Mouse (Mus musculus) lung, postnatal 0 days (tissue): ENCODE results near the gene Btnl9. TPM values are rescaled to one million over a fixed set of nuclear protein-coding genes. Genes with fewer than 3 reads are reported as not detected.
A peak's percentile ranks its signal among the peaks of the same experiment; 100 is the strongest.

Experiments used
- ATAC-seq: fragments of 200-750 bp; cut with Nextera tagmentation; 2 replicates; pipeline ENCODE4 v1.8.0; 2017; ENCODE audit warnings: moderate library complexity
- DNase-seq: peaks from one replicate; pipeline ENCODE4 v3.0.0-alpha.2; 2016; ENCODE audit warnings: low spot score
- H3K27ac ChIP-seq: fragments of 300-500 bp; sonication (generic); 2 replicates; pipeline ENCODE4 v1.5.1; 2014; ENCODE audit warnings: antibody characterized with exemption, mild to moderate bottlenecking, low read length, mixed read lengths
- H3K27me3 ChIP-seq: fragments of 300-500 bp; sonication (generic); replicated peaks from 2 replicates; pipeline ENCODE4 v1.6.1; 2014; ENCODE audit warnings: low read length, mixed read lengths; ENCODE audit not compliant: insufficient read depth
- H3K36me3 ChIP-seq: fragments of 300-500 bp; sonication (generic); 2 replicates; pipeline ENCODE4 v1.6.1; 2014; ENCODE audit warnings: low read length, mixed read lengths; ENCODE audit not compliant: insufficient read depth
- H3K4me1 ChIP-seq: fragments of 300-500 bp; sonication (generic); 2 replicates; pipeline ENCODE4 v1.6.1; 2014; ENCODE audit warnings: antibody characterized with exemption, low read depth, low read length, mixed read lengths; ENCODE audit not compliant: insufficient read depth
- H3K4me2 ChIP-seq: fragments of 300-500 bp; sonication (generic); replicated peaks from 2 replicates; pipeline ENCODE4 v1.6.1; 2014; ENCODE audit warnings: low read depth, mild to moderate bottlenecking, low read length, moderate library complexity, mixed read lengths
- H3K4me3 ChIP-seq: fragments of 300-500 bp; sonication (generic); 2 replicates; pipeline ENCODE4 v1.5.1; 2014; ENCODE audit warnings: low read depth, low read length
- H3K9ac ChIP-seq: fragments of 300-500 bp; sonication (generic); replicated peaks from 2 replicates; pipeline ENCODE4 v1.6.1; 2014; ENCODE audit warnings: low read depth, mild to moderate bottlenecking
- H3K9me3 ChIP-seq: fragments of 300-500 bp; sonication (generic); 2 replicates; pipeline ENCODE4 v1.6.1; 2016; ENCODE audit warnings: low read length, mixed read lengths
- CTCF ChIP-seq: IDR thresholded peaks from 2 replicates; pipeline ENCODE4 v1.5.1; 2016; ENCODE audit warnings: antibody characterized with exemption, mild to moderate bottlenecking
- EP300 ChIP-seq: IDR thresholded peaks from 2 replicates; pipeline ENCODE4 v1.6.1; 2016; ENCODE audit warnings: antibody characterized with exemption, mild to moderate bottlenecking, control low read depth
- WGBS: fragments of 180-500 bp; shearing (Covaris S2); extraction: QIAGEN DNeasy Blood & Tissue Kit; methylation state at CpG from one replicate; pipeline ENCODE4 v1.1.7; 2014; 5-methylcytosine and 5-hydroxymethylcytosine counted together
- polyA plus RNA-seq: library from polyadenylated mRNA; unstranded; fragments of >200 nt; fragmentation: Nextera tagmentation; extraction: Ambion mirVana; gene quantifications from 2 replicates; pipeline ENCODE4 v1.2.1, GENCODE M21; 2015

Btnl9 gene
- polyA plus RNA-seq, 1 experiment from 2014 or later: 0.82 TPM

GRCm38 (mm10) chr11:49168839-49169611, 17.9 kb downstream of the Btnl9 start:
- DNase-seq: no peak
- H3K9ac ChIP-seq: no peak overlapping the region

GRCm38 (mm10) chr11:49156821-49157814, 29.8 kb downstream of the Btnl9 start:
- TF ChIP-seq EP300 (no peak), CTCF (no peak)
- H3K9me3 ChIP-seq: no peaks in the 10 kb centered on the region
- no peak overlapping the region for H3K27ac ChIP-seq
- no peak for ATAC-seq
- no peak overlapping the region for H3K9ac ChIP-seq
- no peaks in the 10 kb centered on the region for H3K4me1 ChIP-seq
- 77% methylated on average over 2 of the region's 2 CpGs for WGBS
- H3K4me3 ChIP-seq: no peak overlapping the region
- H3K27me3 ChIP-seq: no peaks in the 10 kb centered on the region
- no peak overlapping the region for H3K4me2 ChIP-seq
- H3K36me3 ChIP-seq: no peaks in the 10 kb centered on the region
- no peak for DNase-seq

More at GRCm38 (mm10) chr11:49168839-49169611, 17.9 kb downstream of the Btnl9 start:
- H3K4me3 ChIP-seq: 0 out of 2 replicates have a peak overlapping the region, but pooled peaks have one; percentile 3
- H3K27ac ChIP-seq: no peak overlapping the region
- no peak for ATAC-seq
- H3K4me2 ChIP-seq: peak overlapping the region; percentile 45
- H3K9me3 ChIP-seq: peaks cover 3% of the 10 kb centered on the region; the same call in 1 of the 2 replicates
- TF ChIP-seq CTCF (no peak), EP300 (no peak)
- H3K27me3 ChIP-seq: peaks cover 9% of the 10 kb centered on the region; the same call in 1 of the 2 replicates
- no peaks in the 10 kb centered on the region for H3K36me3 ChIP-seq
- no peaks in the 10 kb centered on the region for H3K4me1 ChIP-seq
- WGBS: 6% methylated on average over 50 of the region's 50 CpGs

GRCm38 (mm10) chr11:49154077-49154476, 32.9 kb downstream of the Btnl9 start, which contains the start of gene Olfr1394:
Olfr1394 (plus strand) TSS chr11:49154377.
- TF ChIP-seq EP300 (no peak), CTCF (no peak)
- H3K27me3 ChIP-seq: no peaks in the 10 kb centered on the region
- DNase-seq (no peak), ATAC-seq (no peak)
- H3K4me2 ChIP-seq: no peak within 1 kb of the TSS
- 86% methylated on average over 1 of the region's 1 CpGs for WGBS
- no peak within 1 kb of the TSS for H3K9ac ChIP-seq
- no peaks in the 10 kb centered on the region for H3K9me3 ChIP-seq
- H3K27ac ChIP-seq: no peak within 1 kb of the TSS
- H3K4me3 ChIP-seq: no peak within 1 kb of the TSS
- H3K36me3 ChIP-seq: no peaks in the 10 kb centered on the region
- no peaks in the 10 kb centered on the region for H3K4me1 ChIP-seq

GRCm38 (mm10) chr11:49141974-49142373, 45.0 kb downstream of the Btnl9 start, which contains the start of gene Olfr1395:
Olfr1395 (plus strand) TSS chr11:49142274.
- TF ChIP-seq CTCF (no peak), EP300 (no peak)
- ATAC-seq: no peak

DNA sequence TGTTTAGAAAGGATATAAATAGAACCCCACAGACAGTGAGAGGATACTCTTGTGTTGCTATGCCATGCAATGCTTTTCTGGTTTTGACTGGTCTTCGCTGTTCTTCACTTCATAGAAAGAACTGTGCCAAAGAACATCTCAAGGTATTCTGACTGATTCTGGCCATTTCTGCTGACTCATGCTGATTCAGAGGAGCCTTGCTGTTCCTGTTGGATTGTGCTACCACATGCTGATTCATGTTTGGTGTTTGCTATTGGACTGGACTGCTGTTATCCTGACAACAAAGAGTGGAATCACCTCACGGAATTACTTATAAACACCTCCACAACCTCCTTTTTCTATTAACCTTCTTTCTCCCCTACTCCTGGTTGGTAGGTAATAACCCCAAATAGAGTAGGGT, 62.8 kb downstream of the Btnl9 start:
- Histone ChIP-seq H3K9me3 (no peaks in the 10 kb centered on the region), H3K4me2 (no peak overlapping the region), H3K36me3 (no peaks in the 10 kb centered on the region), H3K27ac (no peak overlapping the region), H3K4me1 (no peaks in the 10 kb centered on the region), H3K4me3 (no peak overlapping the region), H3K27me3 (no peaks in the 10 kb centered on the region), H3K9ac (no peak overlapping the region)
- TF ChIP-seq EP300 (no peak), CTCF (no peak)
- 89% methylated on average over 2 of the region's 2 CpGs for WGBS
- ATAC-seq (no peak), DNase-seq (no peak)

More at GRCm38 (mm10) chr11:49141974-49142373, 45.0 kb downstream of the Btnl9 start, which contains the start of gene Olfr1395:
- no peak for DNase-seq
- 91% methylated on average over 6 of the region's 6 CpGs for WGBS
- Histone ChIP-seq H3K9ac (no peak within 1 kb of the TSS), H3K27me3 (no peaks in the 10 kb centered on the region), H3K4me3 (no peak within 1 kb of the TSS), H3K4me1 (no peaks in the 10 kb centered on the region), H3K27ac (no peak within 1 kb of the TSS), H3K9me3 (no peaks in the 10 kb centered on the region), H3K4me2 (no peak within 1 kb of the TSS), H3K36me3 (no peaks in the 10 kb centered on the region)

- no peaks in the 10 kb centered on the region for H3K27me3 ChIP-seq
- H3K9ac ChIP-seq: no peak overlapping the region
- WGBS: 76% methylated on average over 3 of the region's 3 CpGs
- ATAC-seq (no peak), DNase-seq (no peak)
- H3K4me1 ChIP-seq: no peaks in the 10 kb centered on the region
- H3K9me3 ChIP-seq: no peaks in the 10 kb centered on the region
- no peak for TF ChIP-seq CTCF
- TF ChIP-seq EP300: no peak
- H3K36me3 ChIP-seq: no peaks in the 10 kb centered on the region
- H3K4me2 ChIP-seq: no peak overlapping the region
- no peak overlapping the region for H3K4me3 ChIP-seq
- no peak overlapping the region for H3K27ac ChIP-seq
These were observed 67.3 kb downstream of the Btnl9 start for GRCm38 (mm10) chr11:49119635-49120034.

Other genes starting within 250 kb of the Btnl9 start
- gene Psme2b, start 241.0 kb downstream of the Btnl9 start, polyA plus RNA-seq: 5.0 and 7.2 TPM in 2 replicates
- 0.08 and 0.15 TPM in 2 replicates for gene Olfr56, start 208.3 kb downstream of the Btnl9 start, polyA plus RNA-seq
- gene 9930111J21Rik1, start 207.8 kb downstream of the Btnl9 start, polyA plus RNA-seq: 1.6 and 3.1 TPM in 2 replicates
- gene Gm12185, start 194.9 kb downstream of the Btnl9 start, polyA plus RNA-seq: 0.17 and 0.20 TPM in 2 replicates
- 3.2 and 9.1 TPM in 2 replicates for gene Tgtp1, start 193.0 kb downstream of the Btnl9 start, polyA plus RNA-seq
- gene 9930111J21Rik2, start 135.9 kb downstream of the Btnl9 start, polyA plus RNA-seq: 1.8 and 3.0 TPM in 2 replicates
- 4.7 and 4.9 TPM in 2 replicates for gene Tgtp2, start 123.0 kb downstream of the Btnl9 start, polyA plus RNA-seq
- gene Ifi47, start 110.6 kb downstream of the Btnl9 start, polyA plus RNA-seq: 11.7 and 13.1 TPM in 2 replicates
- not detected in 2 replicates for gene Olfr1396, start 72.3 kb downstream of the Btnl9 start, polyA plus RNA-seq
- not detected in 2 replicates for gene Olfr1395, start 44.9 kb downstream of the Btnl9 start, polyA plus RNA-seq
- gene Olfr1394, start 32.8 kb downstream of the Btnl9 start, polyA plus RNA-seq: not detected in 2 replicates
- 19.6 and 21.5 TPM in 2 replicates for gene Zfp62, start 16.1 kb upstream of the Btnl9 start, polyA plus RNA-seq
- 90.2 and 94.5 TPM in 2 replicates for gene Mgat1, start 57.0 kb upstream of the Btnl9 start, polyA plus RNA-seq
- gene Olfr1393, start 91.1 kb upstream of the Btnl9 start, polyA plus RNA-seq: not detected in 2 replicates
- gene Olfr1392, start 98.1 kb upstream of the Btnl9 start, polyA plus RNA-seq: 0.05 TPM in 1 of 2 replicates, not detected in the other
- not detected in 2 replicates for gene Olfr10, start 117.6 kb upstream of the Btnl9 start, polyA plus RNA-seq
- not detected in 2 replicates for gene Olfr1391, start 135.6 kb upstream of the Btnl9 start, polyA plus RNA-seq
- not detected in 2 replicates for gene Olfr1390, start 148.0 kb upstream of the Btnl9 start, polyA plus RNA-seq
- gene Olfr1389, start 235.9 kb upstream of the Btnl9 start, polyA plus RNA-seq: not detected in 2 replicates
- gene Olfr1388, start 249.5 kb upstream of the Btnl9 start, polyA plus RNA-seq: not detected in 2 replicates